ENCODE assay signal across 21 mouse cellular contexts in the genomic region with DNA sequence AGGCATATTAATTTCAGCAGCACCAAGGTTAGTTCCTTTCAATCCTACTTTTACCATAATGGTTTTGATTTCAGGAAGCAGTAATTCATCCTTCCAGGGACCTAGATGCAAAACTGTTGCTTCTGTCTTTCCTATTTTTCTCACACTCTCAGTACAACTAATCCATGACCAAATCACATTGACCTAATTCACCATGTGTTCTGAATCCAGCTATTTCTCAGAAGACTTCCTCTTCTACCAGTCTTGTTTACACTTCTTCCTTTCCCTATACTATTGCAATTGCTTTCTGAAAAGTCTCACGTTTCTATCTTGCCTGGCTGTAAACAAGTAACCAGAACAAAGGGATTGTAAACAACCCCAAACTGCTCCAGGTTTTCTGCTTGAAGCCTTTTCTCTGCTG.
"Had no signal": no experiment of that assay in that cellular context is flagged by ENCODE, and none has a peak within 500 bp of the region (broad histone marks: within the 10 kb centered on the region; RNA-seq: fewer than 3 reads in every experiment).

No protein-coding gene starts in this region.

- H3K9ac ChIP-seq: liver, embryonic 14.5 days; lung, embryonic 14.5 days; midbrain, embryonic 12.5 days; neural tube, embryonic 13.5 days; neural tube, embryonic 15.5 days; stomach, embryonic 15.5 days had no signal

- H3K27ac ChIP-seq: liver, embryonic 14.5 days; midbrain, embryonic 10.5 days; midbrain, embryonic 12.5 days; neural tube, embryonic 13.5 days; neural tube, embryonic 15.5 days; stomach, embryonic 15.5 days; stomach, postnatal 0 days had no signal

- H3K4me1 ChIP-seq: midbrain, embryonic 10.5 days; midbrain, embryonic 12.5 days; neural tube, embryonic 13.5 days; neural tube, embryonic 15.5 days; stomach, embryonic 15.5 days had no signal

- H3K36me3 ChIP-seq: midbrain, embryonic 10.5 days; midbrain, embryonic 12.5 days; neural tube, embryonic 13.5 days; neural tube, embryonic 15.5 days; stomach, embryonic 15.5 days had no signal

- DNase-seq: lung, adult 18-20 months; lung, embryonic 14.5 days; lung, postnatal 14 days; lung, postnatal 36 days; midbrain, embryonic 14.5 days; retina, postnatal 1 day; right cerebral cortex, adult 18-20 months; right cerebral cortex, postnatal 25 days; right cerebral cortex, postnatal 4 days; spleen, adult 18-20 months; thymus, postnatal 14 days; thymus, postnatal 36 days had no signal

- H3K4me3 ChIP-seq: midbrain, embryonic 10.5 days; midbrain, embryonic 12.5 days; myocyte; neural tube, embryonic 13.5 days; neural tube, embryonic 15.5 days; stomach, embryonic 15.5 days had no signal

- H3K9me3 ChIP-seq: midbrain, embryonic 10.5 days; midbrain, embryonic 12.5 days; neural tube, embryonic 13.5 days; neural tube, embryonic 15.5 days; stomach, embryonic 15.5 days had no signal

- H3K4me2 ChIP-seq: lung, embryonic 14.5 days; midbrain, embryonic 12.5 days; neural tube, embryonic 13.5 days; neural tube, embryonic 15.5 days; stomach, embryonic 15.5 days had no signal

- H3K27me3 ChIP-seq: midbrain, embryonic 12.5 days; neural tube, embryonic 13.5 days; neural tube, embryonic 15.5 days; stomach, embryonic 15.5 days had no signal

- ATAC-seq: midbrain, embryonic 16.5 days had no signal
